Mouse (Mus musculus): ENCODE measurements around the gene Xrcc3. TPM values are rescaled to one million over a fixed set of nuclear protein-coding genes. Genes with fewer than 3 reads are reported as not detected.

Gene Xrcc3
- polyA plus RNA-seq, 1 experiment from 2014 or later, result 1.8 TPM

GRCm38 (mm10) chr12:111779544-111779943 lies 34.1 kb downstream of the Xrcc3 start:
- Histone ChIP-seq H3K4me2 (replicated peaks; ENCODE audit: low read depth) (no peak overlapping the region), H3K27ac (replicated peaks) (no peak overlapping the region), H3K9ac (ENCODE audit: low read length) (no peak overlapping the region), H3K4me3 (ENCODE audit: low read depth, low read length) (no peak overlapping the region), H3K27me3 (ENCODE audit: control insufficient read depth, insufficient read depth, low read length) (no peaks in the 10 kb centered on the region), H3K4me1 (replicated peaks; ENCODE audit: control insufficient read depth, insufficient read depth) (no peaks in the 10 kb centered on the region), H3K36me3 (ENCODE audit: control insufficient read depth, insufficient read depth, low read length) (peaks cover 46% of the 10 kb centered on the region), H3K9me3 (ENCODE audit: control insufficient read depth, low read length) (no peaks in the 10 kb centered on the region)
- no peak for ATAC-seq (ENCODE audit: low FRiP score, low TSS enrichment)
- 96% methylated on average over 1 of the region's 1 CpGs for whole genome bisulfite sequencing
- TF ChIP-seq CTCF (IDR thresholded peaks at IDR 0.05; ENCODE audit: low read depth), result peak; percentile 53
- TF ChIP-seq EP300 (optimal IDR thresholded peaks at IDR 0.05), result no peak
- no peak for DNase-seq (ENCODE audit: low spot score)

DNA sequence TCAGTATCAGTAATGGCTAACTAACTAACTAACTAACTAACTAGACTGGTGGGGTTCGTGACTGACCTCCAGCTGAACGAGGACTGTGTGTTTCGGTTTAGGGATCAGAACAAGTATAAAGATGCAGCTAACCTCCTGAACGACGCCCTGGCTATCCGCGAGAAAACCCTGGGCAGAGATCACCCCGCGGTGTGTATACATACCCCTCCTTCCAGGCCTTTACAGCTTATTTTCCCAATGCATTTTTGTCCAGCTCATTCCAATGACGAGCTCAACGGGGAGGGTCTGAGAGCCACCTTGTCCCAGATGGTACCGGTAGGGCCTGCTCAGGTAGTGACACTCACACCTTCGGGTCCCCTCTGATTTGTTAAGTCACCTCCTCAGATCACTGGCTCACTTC lies 35.8 kb downstream of the Xrcc3 start:
- H3K9me3 ChIP-seq (ENCODE audit: control insufficient read depth, low read length), result no peaks in the 10 kb centered on the region
- H3K9ac ChIP-seq (ENCODE audit: low read length), result no peak overlapping the region
- no peak for ATAC-seq (ENCODE audit: low FRiP score, low TSS enrichment)
- no peak for TF ChIP-seq EP300 (optimal IDR thresholded peaks at IDR 0.05)
- no peak for TF ChIP-seq CTCF (IDR thresholded peaks at IDR 0.05; ENCODE audit: low read depth)
- 82% methylated on average over 13 of the region's 13 CpGs for WGBS
- no peak overlapping the region for H3K27ac ChIP-seq (replicated peaks)
- no peak overlapping the region for H3K4me3 ChIP-seq (ENCODE audit: low read depth, low read length)
- no peaks in the 10 kb centered on the region for H3K27me3 ChIP-seq (ENCODE audit: control insufficient read depth, insufficient read depth, low read length)
- H3K4me2 ChIP-seq (replicated peaks; ENCODE audit: low read depth), result no peak overlapping the region
- no peak for DNase-seq (ENCODE audit: low spot score)
- H3K36me3 ChIP-seq (ENCODE audit: control insufficient read depth, insufficient read depth, low read length), result peaks cover 49% of the 10 kb centered on the region
- no peaks in the 10 kb centered on the region for H3K4me1 ChIP-seq (replicated peaks; ENCODE audit: control insufficient read depth, insufficient read depth)

GRCm38 (mm10) chr12:111774845-111775244 lies 38.8 kb downstream of the Xrcc3 start:
- Histone ChIP-seq H3K36me3 (ENCODE audit: control insufficient read depth, insufficient read depth, low read length) (peaks cover 46% of the 10 kb centered on the region), H3K27me3 (ENCODE audit: control insufficient read depth, insufficient read depth, low read length) (no peaks in the 10 kb centered on the region), H3K4me3 (ENCODE audit: low read depth, low read length) (no peak overlapping the region), H3K4me1 (replicated peaks; ENCODE audit: control insufficient read depth, insufficient read depth) (no peaks in the 10 kb centered on the region), H3K9ac (ENCODE audit: low read length) (no peak overlapping the region), H3K4me2 (replicated peaks; ENCODE audit: low read depth) (no peak overlapping the region), H3K27ac (replicated peaks) (no peak overlapping the region), H3K9me3 (ENCODE audit: control insufficient read depth, low read length) (no peaks in the 10 kb centered on the region)
- ATAC-seq (ENCODE audit: low FRiP score, low TSS enrichment) (no peak), DNase-seq (ENCODE audit: low spot score) (no peak)
- 75% methylated on average over 15 of the region's 15 CpGs for WGBS
- TF ChIP-seq EP300 (optimal IDR thresholded peaks at IDR 0.05), result no peak
- no peak for TF ChIP-seq CTCF (IDR thresholded peaks at IDR 0.05; ENCODE audit: low read depth)

DNA sequence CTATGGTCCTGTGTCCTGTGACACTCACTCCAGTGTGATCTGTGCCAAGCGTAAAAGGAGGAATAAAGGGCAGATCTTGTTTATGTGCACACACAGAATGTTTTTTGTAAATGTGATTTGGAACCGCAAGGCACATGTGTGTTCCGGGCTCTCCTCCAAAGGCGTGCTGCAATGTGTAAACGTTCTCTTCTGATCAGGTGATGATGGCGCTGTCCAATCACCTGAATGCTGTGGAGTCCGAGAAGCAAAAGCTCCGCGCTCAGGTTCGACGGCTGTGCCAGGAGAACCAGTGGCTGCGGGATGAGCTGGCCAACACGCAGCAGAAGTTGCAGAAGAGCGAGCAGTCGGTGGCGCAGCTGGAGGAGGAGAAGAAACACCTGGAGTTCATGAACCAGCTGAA lies 39.5 kb downstream of the Xrcc3 start:
- WGBS, result 79% methylated on average over 16 of the region's 16 CpGs
- no peak overlapping the region for H3K27ac ChIP-seq (replicated peaks)
- no peaks in the 10 kb centered on the region for H3K4me1 ChIP-seq (replicated peaks; ENCODE audit: control insufficient read depth, insufficient read depth)
- no peaks in the 10 kb centered on the region for H3K9me3 ChIP-seq (ENCODE audit: control insufficient read depth, low read length)
- DNase-seq (ENCODE audit: low spot score) (no peak), ATAC-seq (ENCODE audit: low FRiP score, low TSS enrichment) (no peak)
- H3K36me3 ChIP-seq (ENCODE audit: control insufficient read depth, insufficient read depth, low read length), result peaks cover 41% of the 10 kb centered on the region
- H3K4me2 ChIP-seq (replicated peaks; ENCODE audit: low read depth), result no peak overlapping the region
- TF ChIP-seq CTCF (IDR thresholded peaks at IDR 0.05; ENCODE audit: low read depth), result no peak
- TF ChIP-seq EP300 (optimal IDR thresholded peaks at IDR 0.05), result no peak
- no peaks in the 10 kb centered on the region for H3K27me3 ChIP-seq (ENCODE audit: control insufficient read depth, insufficient read depth, low read length)
- no peak overlapping the region for H3K9ac ChIP-seq (ENCODE audit: low read length)
- no peak overlapping the region for H3K4me3 ChIP-seq (ENCODE audit: low read depth, low read length)

DNA sequence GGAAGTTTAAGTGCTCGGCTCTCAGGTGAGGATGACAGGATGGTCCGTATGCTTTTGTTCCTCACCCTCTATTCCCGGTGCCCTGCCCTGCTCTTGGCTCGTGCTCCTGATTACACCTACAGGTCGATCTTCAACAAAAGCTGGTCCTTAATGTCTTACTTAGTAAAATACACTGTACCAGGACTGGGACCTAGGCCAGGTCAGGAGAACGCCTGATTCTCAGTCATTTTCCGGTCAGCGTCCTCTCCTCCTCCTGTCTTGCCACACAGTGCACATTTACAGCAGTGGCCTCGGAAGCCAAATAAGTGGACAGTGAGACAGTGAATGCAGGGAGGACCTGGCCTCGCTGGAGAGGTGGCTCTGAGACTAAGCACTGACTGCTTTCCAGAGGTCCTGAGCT lies 43.0 kb downstream of the Xrcc3 start:
- Histone ChIP-seq H3K4me3 (ENCODE audit: low read depth, low read length) (no peak overlapping the region), H3K27ac (replicated peaks) (no peak overlapping the region), H3K9ac (ENCODE audit: low read length) (no peak overlapping the region), H3K36me3 (ENCODE audit: control insufficient read depth, insufficient read depth, low read length) (peaks cover 19% of the 10 kb centered on the region), H3K4me2 (replicated peaks; ENCODE audit: low read depth) (no peak overlapping the region), H3K4me1 (replicated peaks; ENCODE audit: control insufficient read depth, insufficient read depth) (no peaks in the 10 kb centered on the region), H3K9me3 (ENCODE audit: control insufficient read depth, low read length) (no peaks in the 10 kb centered on the region), H3K27me3 (ENCODE audit: control insufficient read depth, insufficient read depth, low read length) (no peaks in the 10 kb centered on the region)
- DNase-seq (ENCODE audit: low spot score) (no peak), ATAC-seq (ENCODE audit: low FRiP score, low TSS enrichment) (no peak)
- TF ChIP-seq EP300 (optimal IDR thresholded peaks at IDR 0.05), result no peak
- TF ChIP-seq CTCF (IDR thresholded peaks at IDR 0.05; ENCODE audit: low read depth), result no peak
- 79% methylated on average over 10 of the region's 10 CpGs for WGBS

DNA sequence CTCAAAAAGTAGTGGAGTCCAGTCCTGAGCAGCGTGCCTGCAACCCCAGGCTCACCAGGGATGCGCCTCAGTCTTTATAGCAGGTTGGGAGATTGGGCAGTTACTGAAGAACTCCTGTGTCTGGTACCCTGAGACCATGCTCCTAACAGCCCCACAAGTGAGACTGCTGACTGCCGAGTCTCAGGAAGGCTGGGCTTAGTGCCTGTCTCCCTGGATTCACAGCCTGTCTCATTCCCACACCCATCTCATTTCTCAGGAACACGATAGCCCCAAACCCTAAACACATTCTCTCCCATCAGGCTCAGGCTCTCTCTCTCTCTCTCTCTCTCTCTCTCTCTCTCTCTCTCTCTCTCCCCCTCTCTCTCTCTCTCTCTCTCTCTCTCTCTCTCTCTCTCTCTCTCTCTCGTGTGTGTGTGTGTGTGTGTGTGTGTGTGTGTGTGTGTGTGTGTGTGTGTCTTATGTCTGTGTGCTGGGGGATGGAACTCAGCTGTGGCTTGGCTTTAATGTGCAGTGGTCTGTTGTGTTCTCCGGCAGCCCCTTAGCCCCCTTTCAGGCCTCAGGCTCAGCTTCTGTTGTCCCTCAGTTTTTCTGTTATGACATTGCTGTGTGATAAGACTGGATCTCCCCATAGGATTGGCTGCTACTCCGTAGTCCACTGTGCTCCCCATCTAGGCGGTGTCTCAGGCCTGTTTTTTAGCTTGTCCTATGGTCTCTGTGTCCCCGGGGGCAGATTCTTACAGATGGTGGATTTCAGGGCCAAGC lies 43.7 kb downstream of the Xrcc3 start:
- no peak overlapping the region for H3K9ac ChIP-seq (ENCODE audit: low read length)
- ATAC-seq (ENCODE audit: low FRiP score, low TSS enrichment) (no peak), DNase-seq (ENCODE audit: low spot score) (no peak)
- peak overlapping the region; percentile 61 for H3K27ac ChIP-seq (replicated peaks)
- H3K27me3 ChIP-seq (ENCODE audit: control insufficient read depth, insufficient read depth, low read length), result no peaks in the 10 kb centered on the region
- peaks cover 14% of the 10 kb centered on the region for H3K36me3 ChIP-seq (ENCODE audit: control insufficient read depth, insufficient read depth, low read length)
- no peak overlapping the region for H3K4me2 ChIP-seq (replicated peaks; ENCODE audit: low read depth)
- H3K9me3 ChIP-seq (ENCODE audit: control insufficient read depth, low read length), result no peaks in the 10 kb centered on the region
- 53% methylated on average over 9 of the region's 9 CpGs for WGBS
- no peaks in the 10 kb centered on the region for H3K4me1 ChIP-seq (replicated peaks; ENCODE audit: control insufficient read depth, insufficient read depth)
- no peak for TF ChIP-seq CTCF (IDR thresholded peaks at IDR 0.05; ENCODE audit: low read depth)
- no peak for TF ChIP-seq EP300 (optimal IDR thresholded peaks at IDR 0.05)
- no peak overlapping the region for H3K4me3 ChIP-seq (ENCODE audit: low read depth, low read length)
